Mouse (Mus musculus) left cerebral cortex, adult 18-20 months (tissue): ENCODE results near the gene Cacna2d3. TPM values are rescaled to one million over a fixed set of nuclear protein-coding genes. Genes with fewer than 3 reads are reported as not detected.

ENCODE experiments used
- DNase-seq, 2 experiments: peaks; one replicate each; pipeline ENCODE4 v3.0.0; 2021 to 2022; ENCODE audit warnings: low spot score in 2 of 2, mixed read lengths in 1 of 2
- long read RNA-seq, 2 experiments: library from polyadenylated mRNA; stranded (forward); transcript quantifications; one replicate each; pipeline ENCODE4 v2.0.0; 2021
- total RNA-seq, 2 experiments: library from RNA; stranded (reverse); gene quantifications; 2 replicates each; pipeline ENCODE4 v1.2.3; 2021

Gene Cacna2d3
- total RNA-seq: 100 to 1,000 TPM; 101 to 110 TPM
- long read RNA-seq, experiment 1, partial matches to known transcripts: 13 of 21 reads
- long read RNA-seq, experiment 1, other reads (novel, unspliced or antisense): 8 of 21 reads
- long read RNA-seq, experiment 2, partial matches to known transcripts: 7 of 10 reads
- long read RNA-seq, experiment 2, other reads (novel, unspliced or antisense): 3 of 10 reads

GRCm38 (mm10) chr14:29721488-29722385 is at the start of gene Cacna2d3:
Gene Cacna2d3 (minus strand): TSS chr14:29721864.
- DNase-seq: peak; percentile 61 to 73

DNA sequence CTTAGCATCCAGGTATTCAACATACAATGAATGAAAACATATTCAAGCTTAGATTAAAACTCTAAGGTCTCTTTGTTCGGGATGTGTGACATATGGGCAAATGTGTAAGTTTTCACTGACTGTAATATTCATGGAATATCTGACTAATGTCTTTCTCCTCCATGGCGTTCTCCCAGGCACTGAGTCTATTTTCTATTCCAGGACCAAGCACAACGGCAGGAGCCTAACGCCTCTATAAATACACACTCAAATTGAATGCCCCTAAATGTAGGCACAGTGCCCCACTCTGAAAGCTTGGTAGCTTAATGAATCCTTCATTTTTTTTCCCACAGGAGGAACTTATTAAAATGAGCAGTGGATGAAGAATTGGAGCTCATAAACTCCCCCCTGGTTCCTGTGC is 47.8 kb upstream of the Cacna2d3 start:
- DNase-seq: peak; percentile 18 to 24

DNA sequence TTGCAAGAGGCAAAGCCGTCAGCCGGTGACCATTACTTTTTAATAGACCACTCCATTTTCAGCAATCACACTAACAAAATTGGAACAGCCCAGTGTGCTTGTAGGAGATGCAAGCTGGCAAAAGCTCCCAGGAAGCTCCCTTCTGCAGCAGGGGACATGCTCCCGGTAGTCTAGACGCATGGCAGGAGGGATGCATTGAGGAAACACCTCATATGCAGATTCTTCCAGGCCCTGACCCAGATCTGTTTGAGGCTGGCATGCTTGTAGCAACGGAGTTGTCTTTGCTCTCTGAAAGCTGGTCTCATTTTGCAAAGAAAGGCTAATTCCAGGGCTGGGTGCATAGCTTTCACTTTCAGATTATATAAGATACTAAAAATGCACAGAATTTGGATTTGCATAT is 31.2 kb upstream of the Cacna2d3 start:
- DNase-seq: peak; percentile 5 to 33

DNA sequence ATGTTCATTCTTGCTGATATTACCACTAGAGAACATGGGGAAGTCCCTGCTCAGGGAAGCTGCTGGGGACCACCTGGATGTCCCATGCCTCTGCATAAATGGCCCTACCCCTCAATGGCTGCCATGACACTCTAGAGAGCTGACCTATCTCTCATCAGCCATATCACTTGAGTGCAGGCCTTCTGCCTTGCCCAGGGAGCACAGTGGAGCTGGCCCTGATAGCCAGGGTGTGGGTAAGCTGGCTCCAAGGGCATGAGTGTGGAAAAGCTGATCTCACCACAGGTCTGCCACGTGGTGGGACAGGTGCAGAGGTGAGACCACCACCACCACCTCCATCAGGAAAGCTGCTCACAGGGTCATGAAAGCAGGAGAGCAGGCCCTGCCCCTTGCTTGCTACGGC is 17.1 kb upstream of the Cacna2d3 start:
- no peak for DNase-seq

- no peak for DNase-seq
These were observed 8.6 kb upstream of the Cacna2d3 start for GRCm38 (mm10) chr14:29730256-29730655.

DNA sequence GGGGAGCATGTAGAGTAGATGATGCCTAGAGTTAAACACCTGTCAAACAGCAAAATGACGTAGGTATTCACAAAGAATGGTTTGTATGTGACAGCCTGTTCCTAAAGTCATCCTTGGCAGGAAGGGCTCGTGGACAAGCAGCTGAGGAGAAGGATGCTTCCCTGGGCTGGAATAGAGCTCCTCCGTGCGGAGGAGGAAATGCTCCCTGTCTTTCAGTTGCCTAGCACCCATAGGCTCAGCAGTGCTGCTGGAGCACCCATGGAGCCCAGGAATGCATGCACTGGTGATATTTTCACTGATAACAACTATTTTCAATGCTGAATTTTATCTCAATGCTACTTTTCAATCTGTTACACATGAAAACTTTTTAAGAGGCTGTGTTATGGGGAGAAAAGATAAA is 7.3 kb upstream of the Cacna2d3 start:
- peak in 1 of 2 experiments; percentile 29 for DNase-seq

- no peak for DNase-seq
These were observed 5.9 kb upstream of the Cacna2d3 start for GRCm38 (mm10) chr14:29727596-29727995.

DNA sequence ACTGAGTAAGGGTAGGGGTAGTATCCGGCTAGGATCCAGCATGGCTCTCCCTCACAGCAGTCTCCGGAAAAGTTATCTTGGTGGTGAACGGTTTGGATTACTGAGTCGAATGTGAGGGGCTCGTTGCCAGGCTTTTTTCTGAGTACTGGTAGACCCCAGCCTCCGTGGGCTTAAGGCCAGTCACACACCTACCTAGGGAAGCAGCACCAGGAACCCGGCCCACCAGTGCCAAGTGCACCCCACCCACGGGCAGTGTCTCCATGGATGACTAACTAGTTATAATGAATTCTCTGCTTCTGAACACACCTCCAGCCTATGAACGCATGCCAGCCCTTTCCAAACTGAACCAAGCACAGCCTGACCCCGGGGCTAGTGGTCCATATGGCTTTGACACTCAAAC is 1.6 kb upstream of the Cacna2d3 start:
- DNase-seq: peak; percentile 67 to 69

DNA sequence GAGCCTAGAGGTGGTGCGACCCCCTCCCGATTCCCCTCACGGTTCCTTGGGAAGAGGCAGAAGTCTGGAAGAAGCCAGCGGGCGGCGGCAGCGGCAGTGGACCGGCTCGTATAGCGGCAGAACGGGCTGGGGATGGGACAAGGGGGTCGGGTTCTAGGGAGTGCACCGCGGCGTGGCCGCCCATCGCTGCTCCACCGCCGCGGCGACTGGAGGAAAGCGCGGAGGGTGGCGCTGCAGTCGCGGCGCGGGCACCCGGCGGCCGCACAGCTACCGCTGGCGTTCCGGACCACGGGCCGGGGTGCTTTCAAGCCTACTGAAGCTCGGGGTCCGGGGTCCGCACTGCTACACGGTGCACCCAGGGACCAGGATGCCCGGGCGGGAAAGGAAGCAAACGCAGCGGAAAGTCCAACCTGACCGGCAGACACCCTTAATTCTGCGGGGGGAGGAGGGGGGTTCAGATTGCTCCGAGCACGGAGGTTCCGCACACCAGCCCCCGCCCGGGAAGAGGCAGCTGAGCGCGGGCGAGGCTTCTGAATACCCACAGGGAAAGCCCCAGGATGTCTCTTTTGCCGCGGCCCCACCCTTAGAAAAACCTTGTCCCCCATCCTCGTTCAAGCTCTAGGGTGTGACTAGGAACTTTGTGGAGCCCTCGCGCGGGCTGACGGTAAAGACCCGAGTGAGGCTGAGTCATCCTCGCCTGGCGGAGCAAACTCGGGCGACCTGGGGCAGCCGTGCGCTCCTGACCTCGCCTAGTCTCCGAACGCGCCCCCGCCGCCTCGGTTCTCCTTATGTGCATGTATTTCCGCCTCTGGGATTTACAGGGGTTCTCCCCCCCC is 940 bp upstream of the Cacna2d3 start:
- peak; percentile 42 to 62 for DNase-seq

DNA sequence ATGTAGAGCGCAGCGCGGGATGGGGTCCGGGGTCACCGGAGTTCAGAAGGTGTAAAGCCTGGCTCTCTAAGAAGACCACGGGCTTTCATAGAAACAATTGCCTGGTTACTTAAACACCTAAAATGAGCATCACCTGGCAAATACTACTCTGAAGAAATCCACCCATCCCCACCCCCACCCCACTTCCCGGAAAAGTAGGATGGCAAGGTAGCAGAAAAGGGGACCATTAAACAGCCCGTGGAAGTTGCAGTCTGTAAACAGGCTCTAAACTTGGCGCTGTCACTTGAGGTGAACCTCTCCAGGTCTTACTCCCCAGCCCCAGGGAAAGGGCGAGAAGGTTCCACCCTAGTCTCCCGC is 555 bp downstream of the Cacna2d3 start:
- DNase-seq: no peak

DNA sequence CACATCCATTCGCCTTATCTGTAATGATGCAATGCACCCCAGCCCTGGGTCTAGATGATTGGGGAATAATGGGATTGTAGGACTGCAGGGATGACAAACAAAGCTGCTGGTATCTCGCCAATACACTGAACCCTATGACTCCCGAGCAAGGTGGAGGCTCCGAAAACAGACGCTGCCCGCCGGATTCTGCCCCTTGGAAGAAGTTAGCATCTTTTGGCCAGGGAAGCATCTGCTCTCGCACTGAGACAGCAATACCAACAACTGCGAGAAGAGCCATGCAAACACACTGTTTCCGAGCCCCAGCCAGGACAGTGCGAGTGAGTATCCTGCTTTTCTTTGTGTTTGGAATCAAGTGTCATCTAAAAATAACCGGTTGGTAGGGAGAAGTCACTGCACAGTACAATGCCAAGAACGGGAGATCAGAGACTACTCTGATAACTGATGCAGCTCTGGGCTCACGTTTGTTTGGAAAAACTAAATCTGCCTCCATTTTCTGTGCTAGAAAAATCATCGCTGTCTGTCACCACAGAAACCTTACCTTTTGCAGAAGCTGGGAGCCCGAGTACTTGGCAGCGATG is 1.2 kb downstream of the Cacna2d3 start:
- peak in 1 of 2 experiments; percentile 21 for DNase-seq

GRCm38 (mm10) chr14:29712621-29713020 is 9.0 kb downstream of the Cacna2d3 start:
- DNase-seq: no peak

GRCm38 (mm10) chr14:29707561-29708335 is 13.9 kb downstream of the Cacna2d3 start:
- no peak for DNase-seq

DNA sequence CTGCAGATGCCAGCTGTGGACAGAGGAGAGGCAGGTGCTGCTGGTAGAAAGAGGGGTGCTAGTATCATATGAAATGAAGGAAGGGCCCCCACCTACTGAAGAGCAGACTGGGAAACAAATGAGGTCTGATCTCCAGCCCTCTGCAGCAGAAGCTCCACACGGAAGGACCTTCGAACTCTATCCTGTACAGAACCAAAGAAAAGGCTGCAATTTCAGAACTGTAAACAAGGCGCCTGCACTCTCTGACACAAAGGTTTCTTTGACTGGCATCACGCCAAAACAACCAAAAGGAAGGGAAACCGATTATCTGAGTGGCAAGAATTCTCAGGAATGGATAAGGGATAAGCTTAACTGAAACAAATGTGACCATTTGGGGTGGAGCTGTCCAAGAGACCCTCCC is 18.9 kb downstream of the Cacna2d3 start:
- DNase-seq: no peak

DNA sequence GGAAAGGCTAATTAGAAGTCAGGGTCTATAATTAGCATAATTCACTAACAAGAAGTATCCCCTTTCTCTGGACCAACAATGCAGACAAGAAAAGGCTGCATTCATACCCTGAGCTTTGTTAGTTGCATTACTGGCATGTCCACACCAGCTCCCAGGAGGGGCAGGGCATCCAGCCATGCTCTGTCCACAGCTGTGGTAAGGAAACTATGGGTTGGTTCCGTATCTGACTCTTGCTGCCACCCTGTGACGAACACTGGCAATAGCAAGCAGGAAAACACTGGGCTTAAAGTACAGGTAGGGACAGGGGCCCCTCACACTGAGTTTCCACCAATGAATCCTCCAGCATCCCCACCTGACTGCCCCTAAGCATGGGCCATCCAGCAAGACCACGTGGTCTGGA is 25.5 kb downstream of the Cacna2d3 start:
- DNase-seq: peak; percentile 62 to 63

- no peak for DNase-seq
These were observed 49.1 kb downstream of the Cacna2d3 start for GRCm38 (mm10) chr14:29672436-29673050.

DNA sequence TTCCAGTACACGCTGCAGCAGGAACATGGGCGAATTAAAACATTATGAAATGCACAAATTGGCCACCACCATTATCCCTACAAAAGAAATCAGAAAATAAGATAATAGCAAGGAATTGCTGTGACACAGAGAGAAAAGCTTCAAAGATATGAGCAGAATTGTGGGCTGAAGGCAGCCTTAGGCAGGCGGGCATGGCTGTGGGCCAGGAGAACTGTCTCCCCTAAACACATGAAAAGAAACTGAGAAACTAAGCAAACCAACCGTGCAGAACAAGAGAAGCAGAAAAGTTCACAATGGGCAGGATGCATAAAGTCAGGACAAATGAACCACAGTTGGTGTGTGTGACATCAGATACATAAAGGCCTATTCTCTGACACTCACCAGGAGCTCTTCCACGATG is 51.8 kb downstream of the Cacna2d3 start:
- DNase-seq: peak; percentile 39 to 45

GRCm38 (mm10) chr14:29657006-29657405 is 64.7 kb downstream of the Cacna2d3 start:
- no peak for DNase-seq

DNA sequence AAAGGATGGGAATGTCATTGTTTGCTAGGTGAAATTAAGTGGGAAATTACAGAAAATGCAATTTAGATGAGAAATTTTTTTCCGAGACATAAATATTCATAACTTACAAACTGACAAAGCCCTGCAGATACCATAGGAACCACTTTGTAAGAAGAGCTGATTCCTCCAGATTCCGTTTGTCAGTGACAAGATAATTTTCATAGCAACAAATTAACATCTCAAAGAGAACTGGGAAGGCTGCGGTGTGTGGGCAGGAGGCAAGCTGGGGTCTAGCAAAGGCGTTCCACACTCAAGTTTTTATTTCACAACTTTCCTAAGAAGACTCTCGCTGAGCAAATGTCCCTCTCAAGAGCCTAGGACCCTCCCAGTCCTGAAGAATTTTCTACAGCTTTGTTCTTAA is 71.1 kb downstream of the Cacna2d3 start:
- peak in 1 of 2 experiments; percentile 36 for DNase-seq

DNA sequence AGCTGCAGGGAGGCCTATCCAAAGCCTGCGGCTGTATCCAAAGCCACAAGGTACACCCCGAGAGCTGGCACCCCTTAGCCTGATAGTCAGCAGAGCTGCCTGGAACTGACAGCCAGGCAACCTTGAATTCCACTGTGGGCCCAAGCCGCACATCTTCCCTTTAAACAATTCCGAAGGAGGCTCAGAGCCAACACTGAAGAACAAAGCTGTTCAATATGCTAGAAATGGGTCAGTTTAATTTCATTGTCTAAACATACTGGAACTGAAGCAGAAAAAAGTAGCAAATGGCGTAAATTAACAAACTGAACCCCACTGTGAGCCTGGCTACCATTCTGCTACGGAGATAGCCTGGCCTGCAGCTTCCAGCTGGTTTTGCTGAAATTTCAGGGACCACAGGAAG is 72.9 kb downstream of the Cacna2d3 start:
- no peak for DNase-seq
